Comparison of ENCODE assay signal across 26 mouse cellular contexts in the genomic region with DNA sequence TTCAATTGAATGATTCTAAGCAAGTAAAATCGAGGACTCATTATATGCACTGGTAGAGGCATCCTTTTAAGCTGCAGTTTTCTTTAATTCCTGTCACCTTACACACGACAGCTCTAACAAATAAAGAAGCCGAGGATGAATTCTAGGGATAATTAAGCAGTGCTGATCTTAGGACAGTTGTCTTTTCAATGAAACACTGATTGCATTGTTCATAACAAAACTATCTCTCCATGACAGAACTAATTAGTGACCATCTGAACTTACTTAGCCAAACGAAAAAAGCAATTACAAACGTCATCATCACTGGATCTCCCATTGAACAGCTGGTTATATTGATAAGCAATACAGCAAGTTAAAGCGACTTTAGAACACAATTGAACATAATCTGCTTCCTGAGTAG.
DNase-seq lines count a peak whose midpoint lies in the region; ATAC-seq and TF ChIP-seq lines count a peak whose summit lies in the region.
"Had no signal": no experiment of that assay in that cellular context is flagged by ENCODE, and none has a peak within 500 bp of the region (broad histone marks: within the 10 kb centered on the region; RNA-seq: fewer than 3 reads in every experiment).

No protein-coding gene starts in this region.

- no peak for TF ChIP-seq CTCF in midbrain, postnatal 0 days (IDR thresholded peaks at IDR 0.05)

- H3K27me3 ChIP-seq in forebrain, embryonic 14.5 days (replicated peaks; ENCODE audit: control insufficient read depth, insufficient read depth, low read length): no peaks in the 10 kb centered on the region
- no peaks in the 10 kb centered on the region for H3K27me3 ChIP-seq in forebrain, embryonic 13.5 days
- no peaks in the 10 kb centered on the region for H3K27me3 ChIP-seq in midbrain, postnatal 0 days (ENCODE audit: insufficient read depth, low read length)
- no peaks in the 10 kb centered on the region for H3K27me3 ChIP-seq in midbrain, embryonic 13.5 days
- H3K27me3 ChIP-seq: embryonic facial prominence, embryonic 12.5 days; heart, embryonic 13.5 days; hindbrain, embryonic 15.5 days; Patski had no signal

- no peak overlapping the region for H3K4me2 ChIP-seq in forebrain, embryonic 14.5 days (ENCODE audit: low read length)
- H3K4me2 ChIP-seq in forebrain, embryonic 13.5 days: no peak overlapping the region
- H3K4me2 ChIP-seq in midbrain, postnatal 0 days (ENCODE audit: low read depth, low read length, poor library complexity, severe bottlenecking): no peak overlapping the region
- no peak overlapping the region for H3K4me2 ChIP-seq in midbrain, embryonic 13.5 days (replicated peaks)
- H3K4me2 ChIP-seq: embryonic facial prominence, embryonic 12.5 days; heart, embryonic 13.5 days; hindbrain, embryonic 15.5 days had no signal

- no peak overlapping the region for H3K27ac ChIP-seq in forebrain, embryonic 14.5 days (ENCODE audit: low read depth, low read length)
- H3K27ac ChIP-seq in forebrain, embryonic 13.5 days: no peak overlapping the region
- no peak overlapping the region for H3K27ac ChIP-seq in midbrain, postnatal 0 days (ENCODE audit: low read depth, low read length)
- H3K27ac ChIP-seq in midbrain, embryonic 13.5 days: no peak overlapping the region
- H3K27ac ChIP-seq: embryonic facial prominence, embryonic 12.5 days; heart, adult 2 months; heart, embryonic 10.5 days; heart, embryonic 13.5 days; hindbrain, embryonic 15.5 days had no signal

- DNase-seq in embryo, embryonic 10.5 days (ENCODE audit: low spot score): peak; percentile 3
- no peak for DNase-seq in embryo, embryonic 11 days
- peak; percentile 14 for DNase-seq in forebrain, embryonic 14.5 days (ENCODE audit: low spot score)
- DNase-seq in midbrain, postnatal 0 days (ENCODE audit: low spot score): peak; percentile 2
- no peak for DNase-seq in kidney, adult 8-10 months
- DNase-seq: adrenal gland, postnatal 10 days; adrenal gland, postnatal 36 days; cerebellum, adult 11 months; cerebellum, adult 2 months; cerebellum, adult 9-11 months; cerebellum, postnatal 25 days; gastrocnemius, postnatal 10 days; gastrocnemius, postnatal 36 days; heart, adult 2 months; heart, postnatal 14 days; heart, postnatal 4 days had no signal

- H3K9me3 ChIP-seq in forebrain, embryonic 14.5 days (replicated peaks; ENCODE audit: control insufficient read depth, low read length): no peaks in the 10 kb centered on the region
- H3K9me3 ChIP-seq in forebrain, embryonic 13.5 days (replicated peaks): no peaks in the 10 kb centered on the region
- no peaks in the 10 kb centered on the region for H3K9me3 ChIP-seq in midbrain, postnatal 0 days (ENCODE audit: low read length)
- H3K9me3 ChIP-seq in midbrain, embryonic 13.5 days: no peaks in the 10 kb centered on the region
- H3K9me3 ChIP-seq: embryonic facial prominence, embryonic 12.5 days; heart, embryonic 10.5 days; heart, embryonic 13.5 days; hindbrain, embryonic 15.5 days had no signal

- H3K4me3 ChIP-seq in forebrain, embryonic 14.5 days (ENCODE audit: low read depth, low read length): no peak overlapping the region
- no peak overlapping the region for H3K4me3 ChIP-seq in forebrain, embryonic 13.5 days
- H3K4me3 ChIP-seq in midbrain, postnatal 0 days (ENCODE audit: low read depth, low read length): no peak overlapping the region
- H3K4me3 ChIP-seq in midbrain, embryonic 13.5 days (replicated peaks): no peak overlapping the region
- H3K4me3 ChIP-seq: embryonic facial prominence, embryonic 12.5 days; erythroblast, embryonic 14.5 days; heart, adult 2 months; heart, embryonic 10.5 days; heart, embryonic 13.5 days; hindbrain, embryonic 15.5 days had no signal

- 8% methylated on average over 6 of the region's 6 CpGs for WGBS in forebrain, embryonic 14.5 days
- 10% methylated on average over 6 of the region's 6 CpGs for WGBS in forebrain, embryonic 13.5 days
- WGBS in midbrain, postnatal 0 days: 30% methylated on average over 6 of the region's 6 CpGs
- WGBS in midbrain, embryonic 13.5 days: 24% methylated on average over 6 of the region's 6 CpGs

- ATAC-seq in forebrain, embryonic 14.5 days: peak; percentile 44; the same call in 1 of the 2 replicates
- no peak for ATAC-seq in forebrain, embryonic 13.5 days
- ATAC-seq in midbrain, postnatal 0 days (ENCODE audit: low FRiP score): no peak
- no peak for ATAC-seq in midbrain, embryonic 13.5 days
- no peak for ATAC-seq in megakaryocyte progenitor cell, adult 5-6 weeks (replicated peaks; ENCODE audit: poor library complexity)
- ATAC-seq: forebrain, embryonic 16.5 days; Patski had no signal

- H3K4me1 ChIP-seq in forebrain, embryonic 14.5 days (ENCODE audit: control insufficient read depth, insufficient read depth, low read length): no peaks in the 10 kb centered on the region
- peaks cover 4% of the 10 kb centered on the region; the same call in 1 of the 2 replicates for H3K4me1 ChIP-seq in forebrain, embryonic 13.5 days
- H3K4me1 ChIP-seq in midbrain, postnatal 0 days (ENCODE audit: insufficient read depth, low read length): no peaks in the 10 kb centered on the region
- H3K4me1 ChIP-seq in midbrain, embryonic 13.5 days (replicated peaks): no peaks in the 10 kb centered on the region
- H3K4me1 ChIP-seq: embryonic facial prominence, embryonic 12.5 days; heart, embryonic 10.5 days; heart, embryonic 13.5 days; hindbrain, embryonic 15.5 days had no signal

- H3K9ac ChIP-seq in forebrain, embryonic 14.5 days (ENCODE audit: low read length): no peak overlapping the region
- no peak overlapping the region for H3K9ac ChIP-seq in forebrain, embryonic 13.5 days
- no peak overlapping the region for H3K9ac ChIP-seq in midbrain, postnatal 0 days (replicated peaks; ENCODE audit: low read length, poor library complexity, severe bottlenecking)
- no peak overlapping the region for H3K9ac ChIP-seq in midbrain, embryonic 13.5 days (replicated peaks)
- H3K9ac ChIP-seq: embryonic facial prominence, embryonic 12.5 days; heart, embryonic 13.5 days; hindbrain, embryonic 15.5 days had no signal

- no peaks in the 10 kb centered on the region for H3K36me3 ChIP-seq in forebrain, embryonic 14.5 days (ENCODE audit: control insufficient read depth, insufficient read depth, low read length)
- no peaks in the 10 kb centered on the region for H3K36me3 ChIP-seq in forebrain, embryonic 13.5 days (ENCODE audit: poor library complexity, severe bottlenecking)
- H3K36me3 ChIP-seq in midbrain, postnatal 0 days (ENCODE audit: insufficient read depth, low read length): no peaks in the 10 kb centered on the region
- no peaks in the 10 kb centered on the region for H3K36me3 ChIP-seq in midbrain, embryonic 13.5 days
- H3K36me3 ChIP-seq: embryonic facial prominence, embryonic 12.5 days; heart, embryonic 10.5 days; heart, embryonic 13.5 days; hindbrain, embryonic 15.5 days had no signal

Comparison
In these comparisons a context has a peak if more than half of its experiments do, and no peak if none do; other contexts are left out.
1. DNase-seq: peak in embryo, embryonic 10.5 days (single experiment), forebrain, embryonic 14.5 days (single experiment) and midbrain, postnatal 0 days (single experiment); none in embryo, embryonic 11 days (single experiment) and kidney, adult 8-10 months (0 of 2).